Mouse (Mus musculus): ENCODE measurements at regions not wholly inside any gene's neighbourhood (a gene's known extent, or its start where the extent isn't known, plus 50 kb on each side); places are given as distances from the start of the nearest gene placed in this dataset.

GRCm38 (mm10) chr14:97570274-97570673 is 599.3 kb downstream of the Dach1 start:
- Histone ChIP-seq H3K36me3 (ENCODE audit: control insufficient read depth, insufficient read depth, low read length) (no peaks in the 10 kb centered on the region), H3K9me3 (ENCODE audit: control insufficient read depth, low read length) (no peaks in the 10 kb centered on the region), H3K27me3 (replicated peaks; ENCODE audit: control insufficient read depth, insufficient read depth, low read length) (no peaks in the 10 kb centered on the region), H3K4me1 (replicated peaks; ENCODE audit: control insufficient read depth, insufficient read depth, low read length) (no peaks in the 10 kb centered on the region), H3K4me3 (ENCODE audit: low read depth, low read length) (no peak overlapping the region), H3K9ac (ENCODE audit: low read length) (no peak overlapping the region), H3K4me2 (ENCODE audit: low read length) (no peak overlapping the region), H3K27ac (ENCODE audit: low read depth) (no peak overlapping the region)
- no peak for DNase-seq (ENCODE audit: low spot score)
- no peak for ATAC-seq (replicated peaks; ENCODE audit: low FRiP score, low TSS enrichment, low read depth)
- 58% methylated on average over 1 of the region's 1 CpGs for WGBS

GRCm38 (mm10) chr14:97560121-97560907 is 609.3 kb downstream of the Dach1 start:
- no peak for ATAC-seq (replicated peaks; ENCODE audit: low FRiP score, low TSS enrichment, low read depth)
- Histone ChIP-seq H3K4me3 (ENCODE audit: low read depth, low read length) (no peak overlapping the region), H3K36me3 (ENCODE audit: control insufficient read depth, insufficient read depth, low read length) (no peaks in the 10 kb centered on the region), H3K4me2 (ENCODE audit: low read length) (no peak overlapping the region), H3K4me1 (replicated peaks; ENCODE audit: control insufficient read depth, insufficient read depth, low read length) (no peaks in the 10 kb centered on the region), H3K27ac (ENCODE audit: low read depth) (0 out of 2 replicates have a peak overlapping the region, but pooled peaks have one; percentile 6), H3K9ac (ENCODE audit: low read length) (no peak overlapping the region), H3K9me3 (ENCODE audit: control insufficient read depth, low read length) (no peaks in the 10 kb centered on the region), H3K27me3 (replicated peaks; ENCODE audit: control insufficient read depth, insufficient read depth, low read length) (no peaks in the 10 kb centered on the region)
- DNase-seq (ENCODE audit: low spot score), result no peak
- WGBS, result 46% methylated on average over 7 of the region's 7 CpGs

- Histone ChIP-seq H3K36me3 (ENCODE audit: control insufficient read depth, insufficient read depth, low read length) (no peaks in the 10 kb centered on the region), H3K4me2 (ENCODE audit: low read length) (no peak overlapping the region), H3K4me3 (ENCODE audit: low read depth, low read length) (no peak overlapping the region), H3K9me3 (ENCODE audit: control insufficient read depth, low read length) (no peaks in the 10 kb centered on the region), H3K27me3 (replicated peaks; ENCODE audit: control insufficient read depth, insufficient read depth, low read length) (no peaks in the 10 kb centered on the region), H3K9ac (ENCODE audit: low read length) (no peak overlapping the region), H3K4me1 (replicated peaks; ENCODE audit: control insufficient read depth, insufficient read depth, low read length) (no peaks in the 10 kb centered on the region), H3K27ac (ENCODE audit: low read depth) (no peak overlapping the region)
- 3% methylated on average over 1 of the region's 1 CpGs for WGBS
- ATAC-seq (replicated peaks; ENCODE audit: low FRiP score, low TSS enrichment, low read depth) (no peak), DNase-seq (ENCODE audit: low spot score) (no peak)
Observed at GRCm38 (mm10) chr14:97559559-97559958, 610.0 kb downstream of the Dach1 start.

- no peak overlapping the region for H3K27ac ChIP-seq (ENCODE audit: low read depth)
- H3K4me3 ChIP-seq (ENCODE audit: low read depth, low read length), result no peak overlapping the region
- no peak for ATAC-seq (replicated peaks; ENCODE audit: low FRiP score, low TSS enrichment, low read depth)
- no peak for DNase-seq (ENCODE audit: low spot score)
- WGBS, result 82% methylated on average over 2 of the region's 2 CpGs
- no peaks in the 10 kb centered on the region for H3K27me3 ChIP-seq (replicated peaks; ENCODE audit: control insufficient read depth, insufficient read depth, low read length)
- H3K9me3 ChIP-seq (ENCODE audit: control insufficient read depth, low read length), result no peaks in the 10 kb centered on the region
- no peak overlapping the region for H3K9ac ChIP-seq (ENCODE audit: low read length)
- H3K36me3 ChIP-seq (ENCODE audit: control insufficient read depth, insufficient read depth, low read length), result no peaks in the 10 kb centered on the region
- no peak overlapping the region for H3K4me2 ChIP-seq (ENCODE audit: low read length)
- H3K4me1 ChIP-seq (replicated peaks; ENCODE audit: control insufficient read depth, insufficient read depth, low read length), result no peaks in the 10 kb centered on the region
Observed at GRCm38 (mm10) chr14:97558289-97558688, 611.3 kb downstream of the Dach1 start.

GRCm38 (mm10) chr14:97557888-97558287 is 611.7 kb downstream of the Dach1 start:
- Histone ChIP-seq H3K9ac (ENCODE audit: low read length) (no peak overlapping the region), H3K4me1 (replicated peaks; ENCODE audit: control insufficient read depth, insufficient read depth, low read length) (no peaks in the 10 kb centered on the region), H3K4me2 (ENCODE audit: low read length) (no peak overlapping the region), H3K4me3 (ENCODE audit: low read depth, low read length) (no peak overlapping the region), H3K27ac (ENCODE audit: low read depth) (no peak overlapping the region), H3K36me3 (ENCODE audit: control insufficient read depth, insufficient read depth, low read length) (no peaks in the 10 kb centered on the region), H3K27me3 (replicated peaks; ENCODE audit: control insufficient read depth, insufficient read depth, low read length) (no peaks in the 10 kb centered on the region), H3K9me3 (ENCODE audit: control insufficient read depth, low read length) (no peaks in the 10 kb centered on the region)
- WGBS, result 81% methylated on average over 1 of the region's 1 CpGs
- no peak for DNase-seq (ENCODE audit: low spot score)
- no peak for ATAC-seq (replicated peaks; ENCODE audit: low FRiP score, low TSS enrichment, low read depth)

- Histone ChIP-seq H3K27ac (ENCODE audit: low read depth) (no peak overlapping the region), H3K36me3 (ENCODE audit: control insufficient read depth, insufficient read depth, low read length) (no peaks in the 10 kb centered on the region), H3K4me1 (replicated peaks; ENCODE audit: control insufficient read depth, insufficient read depth, low read length) (no peaks in the 10 kb centered on the region), H3K4me2 (ENCODE audit: low read length) (no peak overlapping the region), H3K9ac (ENCODE audit: low read length) (no peak overlapping the region), H3K9me3 (ENCODE audit: control insufficient read depth, low read length) (no peaks in the 10 kb centered on the region), H3K4me3 (ENCODE audit: low read depth, low read length) (no peak overlapping the region), H3K27me3 (replicated peaks; ENCODE audit: control insufficient read depth, insufficient read depth, low read length) (no peaks in the 10 kb centered on the region)
- no peak for ATAC-seq (replicated peaks; ENCODE audit: low FRiP score, low TSS enrichment, low read depth)
- no peak for DNase-seq (ENCODE audit: low spot score)
- 85% methylated on average over 4 of the region's 4 CpGs for WGBS
Observed at GRCm38 (mm10) chr14:97546276-97546675, 623.3 kb downstream of the Dach1 start.

- H3K36me3 ChIP-seq (ENCODE audit: control insufficient read depth, insufficient read depth, low read length), result no peaks in the 10 kb centered on the region
- no peak overlapping the region for H3K9ac ChIP-seq (ENCODE audit: low read length)
- H3K9me3 ChIP-seq (ENCODE audit: control insufficient read depth, low read length), result no peaks in the 10 kb centered on the region
- DNase-seq (ENCODE audit: low spot score), result no peak
- H3K4me2 ChIP-seq (ENCODE audit: low read length), result no peak overlapping the region
- 63% methylated on average over 6 of the region's 6 CpGs for WGBS
- H3K27me3 ChIP-seq (replicated peaks; ENCODE audit: control insufficient read depth, insufficient read depth, low read length), result no peaks in the 10 kb centered on the region
- no peak overlapping the region for H3K27ac ChIP-seq (ENCODE audit: low read depth)
- H3K4me3 ChIP-seq (ENCODE audit: low read depth, low read length), result no peak overlapping the region
- ATAC-seq (replicated peaks; ENCODE audit: low FRiP score, low TSS enrichment, low read depth), result peak; percentile 85
- no peaks in the 10 kb centered on the region for H3K4me1 ChIP-seq (replicated peaks; ENCODE audit: control insufficient read depth, insufficient read depth, low read length)
Observed at GRCm38 (mm10) chr14:97544307-97544706, 625.3 kb downstream of the Dach1 start.

- Histone ChIP-seq H3K27ac (ENCODE audit: low read depth) (no peak overlapping the region), H3K27me3 (replicated peaks; ENCODE audit: control insufficient read depth, insufficient read depth, low read length) (no peaks in the 10 kb centered on the region), H3K4me1 (replicated peaks; ENCODE audit: control insufficient read depth, insufficient read depth, low read length) (no peaks in the 10 kb centered on the region), H3K9ac (ENCODE audit: low read length) (no peak overlapping the region), H3K4me3 (ENCODE audit: low read depth, low read length) (no peak overlapping the region), H3K4me2 (ENCODE audit: low read length) (no peak overlapping the region), H3K36me3 (ENCODE audit: control insufficient read depth, insufficient read depth, low read length) (no peaks in the 10 kb centered on the region), H3K9me3 (ENCODE audit: control insufficient read depth, low read length) (no peaks in the 10 kb centered on the region)
- WGBS, result 85% methylated on average over 5 of the region's 5 CpGs
- DNase-seq (ENCODE audit: low spot score), result no peak
- ATAC-seq (replicated peaks; ENCODE audit: low FRiP score, low TSS enrichment, low read depth), result no peak
Observed at GRCm38 (mm10) chr14:97537012-97537411, 632.6 kb downstream of the Dach1 start.

GRCm38 (mm10) chr14:97511318-97511717 is 658.2 kb downstream of the Dach1 start:
- H3K27ac ChIP-seq (ENCODE audit: low read depth), result no peak overlapping the region
- no peak overlapping the region for H3K9ac ChIP-seq (ENCODE audit: low read length)
- H3K4me2 ChIP-seq (ENCODE audit: low read length), result no peak overlapping the region
- H3K27me3 ChIP-seq (replicated peaks; ENCODE audit: control insufficient read depth, insufficient read depth, low read length), result no peaks in the 10 kb centered on the region
- no peak for ATAC-seq (replicated peaks; ENCODE audit: low FRiP score, low TSS enrichment, low read depth)
- H3K9me3 ChIP-seq (ENCODE audit: control insufficient read depth, low read length), result no peaks in the 10 kb centered on the region
- H3K36me3 ChIP-seq (ENCODE audit: control insufficient read depth, insufficient read depth, low read length), result no peaks in the 10 kb centered on the region
- 18% methylated on average over 1 of the region's 1 CpGs for WGBS
- H3K4me3 ChIP-seq (ENCODE audit: low read depth, low read length), result no peak overlapping the region
- no peak for DNase-seq (ENCODE audit: low spot score)
- no peaks in the 10 kb centered on the region for H3K4me1 ChIP-seq (replicated peaks; ENCODE audit: control insufficient read depth, insufficient read depth, low read length)
